Mouse (Mus musculus) gastrocnemius, adult 2 months (tissue): ENCODE data around the gene Samd8. TPM values are rescaled to one million over a fixed set of nuclear protein-coding genes. Genes with fewer than 3 reads are reported as not detected.

Source experiments
- DNase-seq: peaks from one replicate; pipeline ENCODE4 v3.0.0; 2022
- H3K27ac ChIP-seq: fragments of 200-600 bp; 2 replicates; pipeline ENCODE4 v1.8.1; 2022; ENCODE audit warnings: mild to moderate bottlenecking
- H3K4me3 ChIP-seq: fragments of 200-600 bp; 2 replicates; pipeline ENCODE4 v1.8.1; 2022; ENCODE audit warnings: mild to moderate bottlenecking, moderate library complexity
- CTCF ChIP-seq: fragments of 200-600 bp; IDR thresholded peaks from 2 replicates; pipeline ENCODE4 v1.8.1; 2022; ENCODE audit warnings: antibody characterized with exemption, mild to moderate bottlenecking, moderate library complexity
- intact Hi-C: fragments of 180-260 bp; cut with DNase I; formaldehyde crosslinking; loops from one replicate; pipeline ENCODE4 v1.15.1; 2025
- total RNA-seq, 2 experiments: library from RNA; stranded (reverse); gene quantifications; 2 replicates each; pipeline ENCODE4 v1.2.3; 2021

The Samd8 gene
- total RNA-seq, 2 experiments from 2014 or later = 57.3 to 63.4 TPM

DNA sequence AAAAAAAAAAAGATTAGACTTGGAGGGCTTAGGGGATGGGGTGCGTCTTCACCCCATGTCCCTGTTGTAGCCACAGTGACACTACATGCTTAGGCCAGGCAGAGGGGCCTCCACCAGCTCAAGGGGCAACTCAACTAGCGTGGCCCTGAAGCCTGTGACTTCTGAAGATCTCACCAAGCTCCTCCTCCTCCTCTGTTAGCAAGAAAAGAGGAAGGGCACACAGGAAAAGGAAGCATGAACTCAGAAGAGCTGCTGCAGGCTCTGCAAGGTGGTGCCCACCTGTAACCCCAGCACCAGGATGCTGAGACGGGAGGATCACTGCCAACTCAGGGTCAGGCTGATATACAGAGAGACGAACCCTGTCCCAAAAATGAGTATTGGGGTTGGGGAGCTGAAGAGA, 61.0 kb downstream of the Samd8 start:
- Histone ChIP-seq H3K27ac (peak overlapping the region; percentile 53), H3K4me3 (no peak overlapping the region)
- intact Hi-C loops = no loop called here
- no peak for TF ChIP-seq CTCF
- DNase-seq = no peak

DNA sequence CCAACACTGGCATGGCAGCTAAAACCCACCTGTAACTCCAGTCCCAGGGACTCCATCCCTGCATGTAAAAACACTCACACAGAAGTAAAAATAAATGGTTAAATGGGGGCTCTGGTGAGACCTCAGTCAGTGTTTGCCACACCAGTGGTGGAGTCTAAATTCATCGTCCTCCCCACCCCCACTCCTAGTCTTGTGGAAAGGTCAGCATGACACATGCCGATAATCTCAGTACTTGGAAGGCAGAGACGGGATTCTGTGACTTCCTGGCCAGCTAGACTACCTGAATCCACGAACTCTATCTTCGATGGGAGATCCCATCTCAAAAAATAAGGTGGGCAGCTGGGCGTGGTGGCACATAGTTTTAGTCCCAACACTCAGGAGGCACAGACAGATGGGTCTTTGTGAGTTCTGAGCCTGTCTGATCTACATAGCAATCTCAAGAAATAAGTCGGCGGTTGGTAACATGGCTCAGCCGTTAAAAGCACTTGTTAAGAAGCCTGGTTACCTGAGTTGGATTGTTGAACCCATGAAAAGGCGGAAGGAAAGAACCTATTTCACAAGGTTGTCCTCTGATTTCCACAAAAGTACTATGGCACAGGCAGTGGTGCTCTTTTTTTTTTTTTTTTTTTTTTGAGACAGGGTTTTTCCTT, 61.5 kb downstream of the Samd8 start:
- TF ChIP-seq CTCF = no peak
- intact Hi-C loops = loop anchor here (1.0 kb wide), 1 partner anchor 37 kb away; no protein-coding TSS in a partner anchor
- H3K4me3 ChIP-seq = no peak overlapping the region
- H3K27ac ChIP-seq = peak overlapping the region; percentile 53
- peak; percentile 51 for DNase-seq

DNA sequence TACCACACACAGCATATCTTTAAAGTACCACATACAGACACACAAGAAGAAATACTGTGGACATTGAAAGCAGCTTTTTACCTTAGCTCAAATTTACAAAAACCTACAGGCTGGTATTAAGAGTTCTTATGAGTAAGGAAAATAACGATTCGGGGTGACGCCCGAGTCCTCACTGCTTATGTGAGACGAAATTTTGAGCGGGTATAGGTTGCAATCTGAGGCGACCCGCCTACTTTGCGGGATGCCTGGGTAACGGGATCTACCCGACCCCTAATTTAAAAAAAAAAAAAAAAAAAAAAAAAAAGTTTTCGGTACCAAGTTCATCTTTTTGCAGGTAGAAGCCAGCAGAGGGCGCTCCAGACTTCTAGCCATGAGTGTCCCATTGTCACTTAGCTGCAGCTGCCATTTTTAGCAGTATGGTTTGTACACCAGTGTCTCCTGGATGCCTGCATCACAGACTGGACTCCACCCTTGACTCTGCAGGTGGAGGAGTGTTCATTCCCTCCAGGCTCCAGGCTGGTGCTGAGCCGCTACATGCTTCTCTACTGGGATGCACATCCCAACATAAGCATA, 62.3 kb downstream of the Samd8 start:
- Histone ChIP-seq H3K4me3 (peak overlapping the region; percentile 57), H3K27ac (peak overlapping the region; percentile 53)
- TF ChIP-seq CTCF = peak; percentile 75
- DNase-seq = peak; percentile 81
- intact Hi-C loops = loop anchor here (1.0 kb wide), 1 partner anchor 37 kb away; no protein-coding TSS in a partner anchor

DNA sequence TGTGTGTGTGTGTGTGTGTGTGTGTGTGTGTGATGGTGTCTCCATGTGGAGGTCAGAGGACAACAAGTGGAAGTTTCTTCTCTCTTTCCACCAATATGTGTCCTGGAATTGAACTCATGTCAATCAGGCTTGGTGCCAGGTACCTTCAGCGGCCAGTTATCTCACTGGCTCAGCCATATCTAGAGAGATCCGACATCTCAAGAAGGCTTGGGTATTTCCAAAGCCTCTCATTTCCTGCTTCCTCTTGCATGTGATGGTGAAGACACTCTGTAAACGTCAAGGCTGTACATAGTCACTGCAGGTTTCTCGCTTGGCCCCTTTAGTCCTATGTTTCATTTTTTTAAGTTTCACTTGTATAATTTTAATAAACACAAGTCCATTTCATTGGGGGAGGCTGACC, 62.9 kb downstream of the Samd8 start:
- Histone ChIP-seq H3K4me3 (no peak overlapping the region), H3K27ac (no peak overlapping the region)
- intact Hi-C loops = no loop called here
- no peak for DNase-seq
- TF ChIP-seq CTCF = no peak

DNA sequence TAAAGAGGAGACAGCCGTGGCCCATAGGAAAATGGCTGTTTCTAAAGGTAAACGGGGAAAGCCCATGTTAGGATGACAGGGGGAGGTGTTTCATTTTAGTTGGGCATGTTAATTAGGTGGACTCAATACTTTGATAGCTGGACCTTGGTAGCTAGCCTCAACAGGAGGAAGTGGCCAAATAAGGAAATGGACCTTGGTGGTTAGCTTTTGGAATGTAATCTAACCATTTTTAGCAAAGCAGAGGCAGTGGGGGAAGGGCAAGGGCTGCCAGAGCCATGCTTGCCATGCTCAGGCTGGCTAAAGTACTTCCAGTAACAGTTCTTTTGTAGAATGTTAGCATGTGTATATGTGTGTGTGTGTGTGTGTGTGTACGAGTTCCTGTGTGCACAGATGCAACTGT, 63.5 kb downstream of the Samd8 start:
- intact Hi-C loops = no loop called here
- DNase-seq = no peak
- H3K27ac ChIP-seq = no peak overlapping the region
- H3K4me3 ChIP-seq = no peak overlapping the region
- no peak for TF ChIP-seq CTCF

DNA sequence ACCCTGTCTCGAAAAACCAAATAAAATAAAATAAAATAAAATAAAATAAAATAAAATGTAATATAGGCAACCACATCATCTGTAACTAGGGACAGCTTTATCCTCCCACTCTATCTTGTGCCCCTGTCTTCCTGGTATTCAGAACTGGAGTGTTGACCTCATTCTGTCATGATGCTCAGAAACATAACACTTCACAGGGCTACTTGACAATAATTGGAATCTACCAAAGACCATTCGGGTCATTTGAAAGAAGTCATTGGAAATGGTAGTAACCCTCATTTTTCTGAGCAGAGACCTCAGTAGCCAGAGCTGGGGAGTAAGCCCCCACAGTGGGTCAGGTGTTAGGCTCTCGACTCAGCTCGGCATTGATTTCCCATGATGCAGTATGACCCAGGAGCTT, 64.3 kb downstream of the Samd8 start:
- no peak for TF ChIP-seq CTCF
- DNase-seq = no peak
- Histone ChIP-seq H3K27ac (no peak overlapping the region), H3K4me3 (no peak overlapping the region)
- intact Hi-C loops = no loop called here

DNA sequence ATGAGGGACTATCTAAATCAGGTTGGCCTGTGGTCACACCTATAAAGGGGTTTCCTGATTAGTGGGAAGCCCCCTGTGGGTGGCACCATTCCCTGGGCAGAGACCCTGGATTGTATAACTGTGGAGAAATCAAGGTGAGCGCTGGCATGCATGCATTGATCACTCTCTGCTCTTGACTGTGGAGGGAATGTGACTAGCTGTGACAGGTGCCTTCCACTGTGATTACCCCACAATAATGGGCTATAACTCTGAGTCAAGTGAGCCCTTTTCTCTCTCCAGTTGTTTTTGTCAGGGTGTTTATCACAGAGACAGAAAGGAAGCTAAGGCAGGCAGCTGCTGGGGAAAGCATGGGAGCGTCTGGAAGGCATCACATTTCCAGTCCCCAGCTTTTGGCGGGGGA, 65.9 kb downstream of the Samd8 start:
- no peak for DNase-seq
- intact Hi-C loops = no loop called here
- TF ChIP-seq CTCF = no peak
- H3K4me3 ChIP-seq = no peak overlapping the region
- no peak overlapping the region for H3K27ac ChIP-seq

DNA sequence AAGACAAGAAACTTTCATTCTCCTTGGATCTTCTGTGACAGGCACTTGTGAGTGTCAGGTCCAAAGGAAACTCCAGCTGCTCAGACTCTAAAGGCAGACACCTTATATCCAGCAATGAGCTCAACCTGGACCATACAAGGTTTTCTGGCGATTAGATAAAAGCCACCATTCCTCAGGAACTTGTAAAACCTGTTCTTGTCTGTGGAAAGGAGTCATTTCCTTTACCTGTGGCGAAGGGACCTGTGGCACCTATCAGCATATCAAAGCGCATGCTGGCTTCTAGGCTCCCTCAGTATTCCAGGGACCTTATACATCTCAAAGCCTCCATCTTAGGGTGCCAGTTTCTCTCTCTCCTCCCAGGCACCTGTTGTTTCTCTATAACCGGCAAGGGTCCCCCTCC, 67.1 kb downstream of the Samd8 start:
- no peak overlapping the region for H3K27ac ChIP-seq
- DNase-seq = no peak
- intact Hi-C loops = no loop called here
- TF ChIP-seq CTCF = no peak
- H3K4me3 ChIP-seq = no peak overlapping the region

DNA sequence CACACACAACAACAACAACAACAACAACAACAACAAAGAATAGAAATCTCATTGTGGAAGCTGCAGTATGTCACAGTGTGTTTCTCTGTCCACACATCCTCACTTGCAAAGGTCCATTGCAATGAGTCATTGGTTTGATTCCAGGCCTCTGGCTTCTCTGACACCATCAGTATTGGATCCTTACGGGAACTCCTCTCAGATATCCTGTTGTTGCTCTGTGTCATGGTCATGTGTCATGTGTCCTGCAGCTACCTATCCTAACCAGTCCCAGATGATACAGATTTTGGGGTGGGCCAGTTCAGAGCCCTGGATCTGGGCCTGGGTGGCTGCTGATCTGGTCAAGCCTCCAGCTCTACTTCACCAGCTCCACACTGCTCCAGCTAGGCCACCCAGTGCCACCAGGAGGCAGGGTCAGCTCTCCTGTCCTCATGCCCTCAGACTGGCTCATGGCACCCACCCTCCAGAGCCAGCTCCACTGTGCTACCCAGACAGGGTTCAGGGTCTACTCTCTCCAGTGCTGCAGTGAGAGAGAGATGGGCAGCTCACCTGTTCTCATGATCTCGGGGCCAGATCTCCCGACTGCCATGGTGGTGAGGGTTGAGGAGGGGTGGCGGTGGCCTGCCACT, 70.7 kb downstream of the Samd8 start:
- no peak for DNase-seq
- no peak overlapping the region; the same call in 1 of the 2 replicates for H3K27ac ChIP-seq
- intact Hi-C loops = no loop called here
- TF ChIP-seq CTCF = no peak
- no peak overlapping the region for H3K4me3 ChIP-seq

DNA sequence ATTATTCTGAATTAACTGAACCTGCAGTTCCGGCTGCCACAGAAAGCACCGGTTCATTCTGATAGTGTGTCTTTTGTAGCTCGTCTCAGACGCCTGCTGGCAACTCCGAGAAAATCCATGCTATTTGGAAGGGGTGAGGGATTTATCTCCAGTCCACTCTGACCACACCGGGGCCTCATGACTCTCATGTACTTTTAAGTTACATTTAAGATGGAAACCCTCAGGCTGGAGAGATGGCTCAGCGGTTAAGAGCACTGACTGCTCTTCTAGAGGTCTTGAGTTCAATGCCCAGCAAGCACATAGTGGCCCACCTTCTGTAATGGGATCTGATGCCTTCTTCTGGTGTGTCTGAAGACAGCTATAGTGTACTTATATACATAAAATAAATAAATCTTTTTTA, 72.0 kb downstream of the Samd8 start:
- no peak for DNase-seq
- TF ChIP-seq CTCF = no peak
- H3K4me3 ChIP-seq = no peak overlapping the region
- intact Hi-C loops = no loop called here
- peak overlapping the region; percentile 86 for H3K27ac ChIP-seq

DNA sequence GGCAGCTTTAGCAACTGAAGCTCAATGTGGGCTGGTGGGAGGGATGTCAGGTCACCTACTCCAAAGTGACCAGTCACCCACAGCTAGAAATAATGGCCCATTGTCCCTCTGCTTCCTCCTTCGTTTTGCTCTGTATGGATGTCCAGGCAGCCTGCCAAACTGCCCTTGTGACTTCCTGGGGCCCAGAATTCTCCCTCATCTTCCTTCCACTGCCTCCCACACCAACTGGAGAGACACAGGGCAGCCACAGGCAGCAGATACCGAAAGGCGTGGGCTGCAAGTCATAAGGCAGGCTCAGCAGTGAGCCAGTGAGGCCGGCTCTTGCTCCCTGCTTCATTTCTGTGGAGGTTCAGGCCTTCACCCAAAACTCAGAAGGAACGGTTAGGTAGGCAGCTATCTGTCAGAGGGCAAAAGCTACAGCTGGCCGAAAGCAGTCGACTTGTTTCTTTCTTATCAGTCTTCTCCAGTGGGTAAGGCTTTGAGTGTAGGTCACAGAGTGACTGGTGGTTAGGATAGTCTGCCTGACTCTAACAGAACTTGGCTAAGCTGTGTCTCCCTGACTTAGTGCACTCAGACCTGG, 72.6 kb downstream of the Samd8 start:
- H3K27ac ChIP-seq = peak overlapping the region; percentile 86
- H3K4me3 ChIP-seq = peak overlapping the region; percentile 36
- DNase-seq = peak; percentile 77
- intact Hi-C loops = no loop called here
- no peak for TF ChIP-seq CTCF

DNA sequence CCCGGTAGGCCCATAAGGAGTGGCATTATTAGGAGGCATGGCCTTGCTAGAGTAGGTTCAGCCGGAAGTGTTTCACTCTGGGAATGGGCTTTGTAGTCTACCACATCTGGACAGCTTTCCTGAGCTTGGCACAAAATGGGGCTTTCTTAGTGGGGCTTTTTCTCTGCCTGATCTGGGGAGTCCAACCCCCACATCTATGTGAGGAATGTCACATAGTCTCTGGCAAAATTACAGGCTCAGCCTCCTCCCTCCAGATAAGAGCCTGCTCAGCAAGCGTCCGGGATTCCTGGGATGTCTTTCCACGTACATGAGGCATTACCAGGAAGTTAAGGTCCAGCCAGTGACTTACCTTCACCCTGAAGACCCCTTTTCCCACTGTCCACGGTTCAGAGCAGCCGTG, 73.6 kb downstream of the Samd8 start:
- TF ChIP-seq CTCF = no peak
- DNase-seq = no peak
- Histone ChIP-seq H3K4me3 (no peak overlapping the region), H3K27ac (peak overlapping the region; percentile 86)
- intact Hi-C loops = no loop called here

DNA sequence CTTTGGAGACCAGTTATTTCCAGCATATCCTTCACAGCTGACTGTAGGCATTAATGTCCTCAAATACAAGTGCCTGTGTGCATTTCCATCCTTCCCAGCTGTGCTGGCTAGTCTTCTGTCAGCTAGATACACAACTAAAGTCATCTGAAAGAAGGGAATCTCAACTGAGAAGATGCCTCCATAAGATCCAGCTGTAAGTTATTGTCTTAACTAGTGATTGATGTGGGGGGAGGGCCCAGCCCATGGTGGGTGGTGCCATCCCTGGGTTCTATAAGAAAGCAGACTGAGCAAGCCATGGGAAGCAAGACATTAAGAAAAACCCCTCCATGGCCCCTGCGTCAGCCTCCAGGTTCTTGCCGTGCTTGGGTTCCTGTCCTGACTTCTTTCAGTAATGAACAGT, 74.6 kb downstream of the Samd8 start, which contains the start of gene Vdac2:
TSS of gene Vdac2 (plus strand) at position 301 of the 400 bp plus-strand sequence.
- Histone ChIP-seq H3K4me3 (no peak within 1 kb of the TSS), H3K27ac (peak within 1 kb of the TSS; percentile 86; the same call in 1 of the 2 replicates)
- DNase-seq = no peak
- no peak for TF ChIP-seq CTCF
- intact Hi-C loops = no loop called here
